21 mouse cellular contexts compared by ENCODE assay signal in the genomic region with DNA sequence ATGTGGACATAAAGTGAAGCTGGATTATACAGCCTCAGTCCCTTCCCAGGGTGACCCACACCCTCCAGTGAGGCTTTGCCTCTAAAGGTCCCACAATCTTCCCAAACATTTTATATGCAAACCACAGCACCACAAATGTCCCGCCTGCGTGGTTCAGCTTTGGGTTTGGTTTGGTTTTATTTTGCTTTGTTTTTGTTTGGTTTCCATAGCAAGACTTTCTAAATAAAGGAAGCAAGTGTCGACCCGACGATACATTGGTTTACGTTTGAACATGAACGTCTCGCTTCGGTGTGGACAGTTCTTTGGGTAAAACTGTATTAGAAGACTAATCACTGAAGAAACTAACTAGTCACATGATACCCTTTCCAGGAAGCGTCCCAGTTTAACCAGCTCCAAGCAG. TPM values are rescaled to one million over a fixed set of nuclear protein-coding genes. Genes with fewer than 3 reads are reported as not detected.
A peak's percentile ranks its signal among the peaks of the same experiment; 100 is the strongest.
DNase-seq lines count a peak whose midpoint lies in the region; ATAC-seq and TF ChIP-seq lines count a peak whose summit lies in the region.
"Had no signal": no experiment of that assay in that cellular context is flagged by ENCODE, and none has a peak within 500 bp of the region (broad histone marks: within the 10 kb centered on the region; RNA-seq: fewer than 3 reads in every experiment).

No protein-coding gene starts in this region.

- 36% methylated on average over 10 of the region's 10 CpGs for WGBS in heart, adult 2 months
- WGBS in lung, adult 2 months, result 22% methylated on average over 10 of the region's 10 CpGs
- WGBS in midbrain, embryonic 10.5 days, result 90% methylated on average over 10 of the region's 10 CpGs

- H3K27me3 ChIP-seq in heart, adult 2 months (ENCODE audit: control insufficient read depth, insufficient read depth, low read length), result no peaks in the 10 kb centered on the region
- no peaks in the 10 kb centered on the region for H3K27me3 ChIP-seq in midbrain, embryonic 10.5 days (ENCODE audit: low read depth, poor library complexity, severe bottlenecking)
- H3K27me3 ChIP-seq: hindbrain, embryonic 15.5 days; midbrain, embryonic 13.5 days; neural tube, embryonic 15.5 days; stomach, embryonic 15.5 days had no signal

- H3K4me3 ChIP-seq in heart, adult 2 months, result no peak overlapping the region
- H3K4me3 ChIP-seq in lung, adult 2 months (replicated peaks; ENCODE audit: extremely low read depth, low read depth, low read length), result no peak overlapping the region
- no peak overlapping the region for H3K4me3 ChIP-seq in midbrain, embryonic 10.5 days
- H3K4me3 ChIP-seq: gastrocnemius, adult 2 months; hindbrain, embryonic 15.5 days; layer of hippocampus, adult 2 months; midbrain, embryonic 13.5 days; neural tube, embryonic 15.5 days; stomach, embryonic 15.5 days had no signal

- no peak for DNase-seq in heart, adult 2 months
- DNase-seq in heart, postnatal 14 days, result no peak
- DNase-seq in lung, postnatal 10 days, result peak; percentile 5
- no peak for DNase-seq in lung, adult 2 months
- DNase-seq in thymus, postnatal 14 days, result no peak
- no peak for DNase-seq in midbrain, embryonic 10.5 days (ENCODE audit: low spot score)
- DNase-seq: adrenal gland, postnatal 36 days; B cell, adult 2 months; cerebellum, adult 11-12 months; cerebellum, postnatal 25 days; gastrocnemius, adult 2 months; layer of hippocampus, postnatal 36 days; liver; thymus, adult 18-20 months had no signal

- no peak for TF ChIP-seq EP300 in heart, adult 2 months (IDR thresholded peaks at IDR 0.05; ENCODE audit: insufficient read depth, low read depth, low read length)

- TF ChIP-seq POLR2A in heart, adult 2 months (IDR thresholded peaks at IDR 0.05; ENCODE audit: insufficient read depth, low read depth, low read length), result no peak
- no peak for TF ChIP-seq POLR2A in lung, adult 2 months (IDR thresholded peaks at IDR 0.05; ENCODE audit: borderline replicate concordance, extremely low read depth, low read depth, low read length)

- no peak for TF ChIP-seq CTCF in heart, adult 2 months (IDR thresholded peaks at IDR 0.05)
- TF ChIP-seq CTCF in lung, adult 2 months (IDR thresholded peaks at IDR 0.05; ENCODE audit: insufficient read depth, low read length), result no peak

- H3K27ac ChIP-seq in heart, adult 2 months, result peak overlapping the region; percentile 33; the same call in 1 of the 2 replicates
- H3K27ac ChIP-seq in midbrain, embryonic 10.5 days (replicated peaks), result no peak overlapping the region
- H3K27ac ChIP-seq: gastrocnemius, adult 2 months; hindbrain, embryonic 15.5 days; layer of hippocampus, adult 2 months; midbrain, embryonic 13.5 days; neural tube, embryonic 15.5 days; stomach, embryonic 15.5 days had no signal

- peak; percentile 46 for ATAC-seq in activated CD4-positive, CD25-positive, alpha-beta regulatory T cell, adult 4 months
- ATAC-seq: intestine, postnatal 0 days; midbrain, embryonic 13.5 days had no signal

- no peaks in the 10 kb centered on the region; the same call in 1 of the 2 replicates for H3K36me3 ChIP-seq in heart, adult 2 months (ENCODE audit: control insufficient read depth, insufficient read depth, low read length)
- no peaks in the 10 kb centered on the region for H3K36me3 ChIP-seq in midbrain, embryonic 10.5 days
- H3K36me3 ChIP-seq: hindbrain, embryonic 15.5 days; midbrain, embryonic 13.5 days; neural tube, embryonic 15.5 days; stomach, embryonic 15.5 days had no signal

- no peaks in the 10 kb centered on the region; the same call in 1 of the 2 replicates for H3K4me1 ChIP-seq in heart, adult 2 months (ENCODE audit: control insufficient read depth, insufficient read depth, low read length)
- H3K4me1 ChIP-seq in lung, adult 2 months (ENCODE audit: control insufficient read depth, insufficient read depth, low read length), result no peaks in the 10 kb centered on the region; the same call in 1 of the 2 replicates
- no peaks in the 10 kb centered on the region for H3K4me1 ChIP-seq in midbrain, embryonic 10.5 days
- H3K4me1 ChIP-seq: hindbrain, embryonic 15.5 days; midbrain, embryonic 13.5 days; neural tube, embryonic 15.5 days; stomach, embryonic 15.5 days had no signal

- H3K9me3 ChIP-seq in midbrain, embryonic 10.5 days (replicated peaks), result no peaks in the 10 kb centered on the region
- H3K9me3 ChIP-seq: hindbrain, embryonic 15.5 days; midbrain, embryonic 13.5 days; neural tube, embryonic 15.5 days; stomach, embryonic 15.5 days had no signal

- no peaks in the 10 kb centered on the region for H3K79me2 ChIP-seq in heart, adult 2 months (replicated peaks; ENCODE audit: control insufficient read depth, insufficient read depth, low read length)

- no peak overlapping the region for H3K9ac ChIP-seq in heart, adult 2 months (ENCODE audit: low read depth, low read length)
- H3K9ac ChIP-seq: hindbrain, embryonic 15.5 days; midbrain, embryonic 13.5 days; neural tube, embryonic 15.5 days; stomach, embryonic 15.5 days had no signal

- intact Hi-C loops in heart, adult 2 months (cut with DNase I), result loop anchor here (5.0 kb wide), 1 partner anchor 100 kb away; no protein-coding TSS in a partner anchor
- intact Hi-C loops in heart, postnatal 14 days (cut with DNase I), result no loop called here

RNA-seq across cellular contexts. Expression of gene Rabgap1l, which starts 49.6 kb away (rescaled TPM):
- total RNA-seq in heart, adult 2 months (2021), result 10 to 100 TPM; 67.6 to 68.4 TPM
- polyA plus RNA-seq in heart, adult 2 months (2012; rRNA removed), result 19.0 and 51.5 TPM in 2 replicates
- total RNA-seq in heart, postnatal 14 days (2021), result 10 to 100 TPM; 71.1 to 83.6 TPM
- polyA plus RNA-seq in lung, adult 2 months (2012; rRNA removed), result 15.7 and 25.6 TPM in 2 replicates
- 100 to 1,000 TPM; 250 to 264 TPM for polyA plus RNA-seq in activated CD4-positive, CD25-positive, alpha-beta regulatory T cell, adult 4 months (2017; shearing (Covaris generic))
- polyA plus RNA-seq in midbrain, embryonic 10.5 days (2016; fragmentation: Nextera tagmentation; extraction: Ambion mirVana), result 6.8 and 9.5 TPM in 2 replicates
